Mouse (Mus musculus) ovary, postnatal 36 days (tissue): ENCODE results near the gene Ltbp1.
A peak's percentile ranks its signal among the peaks of the same experiment; 100 is the strongest.
"Not testable (repeated sequence)": the region's sequence is repeated elsewhere in the genome, so short reads cannot be mapped to it uniquely, and the experiment has no call there.

Experiments used
- DNase-seq: peaks from one replicate; pipeline ENCODE4 v3.0.0; 2022; ENCODE audit warnings: low spot score, mixed read lengths

The Ltbp1 gene

DNA sequence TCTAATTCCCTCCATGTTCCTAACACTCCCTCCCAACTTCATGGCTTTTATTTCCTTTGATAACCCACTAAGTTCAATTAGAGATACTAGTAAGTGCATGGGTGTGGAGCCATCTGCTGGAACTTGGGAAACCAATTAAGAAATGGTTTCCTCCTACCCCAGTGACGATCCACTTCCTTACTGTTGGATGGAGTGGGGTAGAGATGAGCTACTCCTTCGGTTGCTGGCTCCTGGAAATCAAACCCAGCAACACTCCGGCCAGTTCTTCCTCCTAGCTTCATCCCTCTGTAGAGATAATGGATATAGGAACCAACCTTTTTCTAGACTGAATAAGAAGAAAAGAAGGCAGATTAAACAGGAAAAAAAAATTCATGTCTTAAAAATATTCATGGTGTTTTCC lies 113.5 kb downstream of the Ltbp1 start:
- DNase-seq, result no peak

DNA sequence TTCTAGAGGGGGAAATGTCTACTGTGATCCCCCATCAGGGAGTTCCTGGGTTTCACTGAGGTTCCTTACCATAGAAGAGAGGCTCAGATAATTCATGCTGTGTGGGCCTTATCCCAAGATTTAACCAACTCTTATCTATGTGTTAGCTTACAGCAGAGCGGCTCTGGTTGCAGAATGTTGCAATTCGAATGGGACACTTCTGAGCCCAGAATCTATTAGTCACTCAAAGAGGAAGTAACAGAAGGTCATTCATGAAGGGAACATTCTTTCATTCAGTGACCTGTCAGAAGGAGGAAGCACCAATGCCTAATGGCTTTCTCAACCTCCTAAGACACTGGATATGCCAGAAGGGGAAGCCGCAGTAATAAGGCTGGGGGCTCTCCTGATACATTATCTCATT lies 114.1 kb downstream of the Ltbp1 start:
- no peak for DNase-seq

DNA sequence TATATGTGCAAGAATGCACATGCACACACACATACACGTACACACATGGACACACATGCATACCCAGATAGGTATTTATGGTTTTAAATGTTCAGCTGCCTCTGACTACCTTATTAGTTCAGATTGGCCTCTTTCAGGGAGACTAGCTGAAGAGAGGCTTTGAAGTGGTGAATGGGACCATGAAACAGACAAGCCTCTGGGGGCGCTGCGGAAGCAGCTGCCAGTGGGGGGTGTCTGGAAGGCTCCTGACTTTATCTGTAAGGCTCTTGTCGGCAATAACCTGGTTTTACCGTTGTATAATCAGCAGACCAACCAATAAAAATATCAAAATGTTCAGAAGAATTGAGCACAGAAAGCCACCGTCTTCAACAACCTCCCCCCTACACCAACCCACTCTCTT lies 114.7 kb downstream of the Ltbp1 start:
- no peak for DNase-seq

DNA sequence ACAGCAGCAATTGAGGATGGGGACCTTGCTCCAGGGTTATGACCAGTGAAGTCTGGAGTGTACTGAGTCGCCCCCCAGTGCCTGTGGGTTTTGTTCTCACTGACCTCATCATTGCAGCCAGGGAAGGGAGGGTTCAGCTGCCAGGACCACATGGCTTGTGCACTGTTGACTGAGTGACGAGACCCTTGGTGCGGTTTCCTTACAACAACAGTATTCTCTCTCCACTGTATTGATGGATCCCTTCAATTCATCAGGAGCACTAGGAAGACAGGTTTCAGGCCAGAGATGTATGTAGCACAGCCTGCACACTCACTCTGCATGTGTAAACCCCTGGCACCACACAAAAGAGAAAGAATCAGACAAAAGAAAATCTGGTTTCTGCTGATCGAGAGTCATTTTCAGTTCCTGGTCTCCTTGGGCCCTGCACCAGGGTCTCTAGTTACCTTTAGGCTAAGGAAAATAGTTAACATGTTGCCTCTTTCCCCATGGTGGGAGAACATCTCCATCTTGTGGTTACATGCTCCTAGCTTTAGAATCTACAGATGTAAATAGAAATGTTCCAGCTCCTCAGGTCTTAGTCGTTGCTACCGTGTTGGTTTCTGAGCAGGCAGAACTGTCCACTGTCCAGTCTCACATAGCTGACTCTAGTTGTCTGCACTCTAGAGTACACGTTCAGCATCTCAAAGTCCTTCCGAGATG lies 117.4 kb downstream of the Ltbp1 start:
- no peak for DNase-seq

DNA sequence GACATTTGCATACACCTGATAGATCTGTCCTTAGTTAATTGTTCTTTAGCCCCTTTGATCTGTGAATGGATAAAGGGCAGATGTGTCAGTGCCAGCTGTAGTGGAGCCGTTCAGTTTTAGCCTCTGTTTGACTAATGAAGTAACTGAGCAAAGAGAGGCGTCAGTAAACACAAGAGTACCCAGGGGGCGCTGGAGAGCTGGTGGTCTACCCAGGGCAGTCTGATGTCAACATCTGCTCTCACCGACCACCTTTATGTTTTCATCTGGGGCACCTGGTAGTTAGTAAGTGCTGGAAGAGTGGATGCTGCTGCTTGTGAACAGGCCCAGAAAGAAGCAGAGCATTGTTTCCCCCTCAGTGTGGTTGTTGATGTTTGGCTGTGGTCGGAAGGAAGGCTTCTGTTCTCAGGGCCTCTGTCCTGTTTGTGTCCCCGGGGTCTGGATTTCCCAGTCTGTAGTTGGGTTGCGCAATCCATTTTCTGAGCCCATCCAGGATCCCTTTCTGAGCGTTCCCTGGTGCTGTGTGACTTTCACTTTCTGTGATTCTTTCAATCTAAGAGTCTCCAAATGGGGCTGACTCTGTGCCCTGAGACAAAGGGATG lies 123.1 kb downstream of the Ltbp1 start:
- DNase-seq, result peak; percentile 42

DNA sequence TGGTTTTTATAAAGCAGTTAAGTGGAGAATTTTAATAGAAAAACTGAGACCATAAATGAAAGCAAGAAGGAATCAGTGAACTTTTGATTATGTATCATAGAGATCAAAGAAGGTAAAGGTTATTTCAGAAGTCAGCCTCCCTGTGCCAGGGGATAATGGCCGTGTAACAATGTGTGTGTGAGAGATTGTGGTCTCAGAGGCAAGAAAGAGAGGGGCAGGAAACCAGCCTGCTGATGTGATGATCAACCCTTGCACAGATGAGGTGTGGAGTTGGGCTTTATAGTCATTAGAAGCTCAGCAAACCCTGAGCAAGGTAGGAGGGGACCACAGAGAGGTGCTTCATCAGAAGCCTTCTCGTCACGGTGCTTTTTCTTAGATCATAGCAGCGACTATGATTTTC lies 128.6 kb downstream of the Ltbp1 start:
- no peak for DNase-seq

DNA sequence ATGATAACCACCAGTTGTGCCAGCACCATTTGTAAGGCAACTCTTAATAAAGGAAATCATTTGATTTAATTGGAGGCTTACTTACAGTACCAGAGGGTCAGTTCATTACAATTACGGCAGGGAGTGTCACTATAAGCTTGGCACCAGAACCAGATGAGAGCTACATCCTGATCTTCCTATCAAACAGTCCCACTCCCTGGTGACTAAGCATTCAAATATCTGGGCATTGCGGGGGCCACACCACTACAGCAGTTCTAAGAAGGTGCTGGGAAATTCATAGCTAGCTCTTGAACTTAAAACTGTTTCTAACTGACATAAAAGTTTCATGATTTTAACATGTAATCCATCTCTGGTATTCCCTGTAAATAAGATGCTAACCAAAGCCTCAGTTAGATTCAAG lies 134.4 kb downstream of the Ltbp1 start:
- no peak for DNase-seq

DNA sequence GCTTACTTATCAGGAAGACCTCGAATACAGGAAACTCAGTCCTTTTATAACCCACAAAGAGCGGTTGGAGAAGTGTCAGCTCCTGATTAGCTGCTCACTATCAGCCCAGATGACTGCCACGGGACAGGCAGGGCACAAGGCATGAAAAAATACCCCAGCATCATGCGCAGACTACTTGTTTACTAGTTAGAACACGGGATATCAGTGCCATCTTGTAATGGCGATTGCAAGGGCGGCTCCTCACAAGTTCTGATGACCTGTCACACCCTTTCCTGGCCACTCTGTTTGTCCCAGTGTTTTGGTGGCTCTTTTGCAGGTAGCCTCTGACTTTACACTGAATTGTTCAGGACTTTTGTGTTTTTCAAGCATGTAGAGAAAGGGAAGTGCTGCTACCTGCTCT lies 137.5 kb downstream of the Ltbp1 start:
- not testable (repeated sequence) for DNase-seq

DNA sequence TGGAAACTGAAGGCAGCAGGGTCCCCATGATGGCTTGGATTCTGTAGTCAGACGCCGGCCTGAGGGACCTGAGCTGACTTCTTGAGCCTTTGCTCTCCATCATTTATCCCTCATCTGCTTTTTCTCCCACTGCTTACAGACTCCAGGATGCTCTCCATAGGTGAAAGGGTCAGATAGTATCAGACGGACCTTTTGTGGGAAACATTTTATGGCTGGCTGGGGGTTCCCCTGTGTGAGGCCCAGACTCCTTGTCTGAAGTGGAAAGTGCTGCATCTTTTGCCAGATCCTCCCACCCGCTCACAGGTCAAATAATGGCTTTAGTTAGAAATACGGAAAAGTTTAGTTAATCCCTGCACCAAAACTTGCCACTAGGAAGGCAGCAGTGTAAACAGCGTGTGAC lies 138.6 kb downstream of the Ltbp1 start:
- no peak for DNase-seq

DNA sequence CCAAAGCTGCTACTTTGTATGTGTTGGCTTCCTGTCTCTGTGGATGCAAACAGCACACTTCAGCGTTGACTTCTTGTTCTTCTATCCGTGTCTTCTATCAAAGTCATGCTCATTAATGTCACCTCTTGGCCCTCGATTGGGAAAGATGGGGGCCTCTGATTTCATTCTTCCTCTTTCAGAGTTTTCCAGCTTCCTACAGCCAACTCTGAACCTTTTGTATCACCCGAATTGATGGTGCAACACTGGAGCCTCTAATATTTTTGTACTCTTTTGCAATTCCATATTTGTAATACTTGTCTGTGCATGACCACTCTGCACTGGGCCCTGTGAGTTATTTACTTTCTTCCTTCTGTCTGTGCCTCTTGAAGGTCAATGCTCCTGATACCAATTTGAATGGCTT lies 141.8 kb downstream of the Ltbp1 start:
- no peak for DNase-seq

DNA sequence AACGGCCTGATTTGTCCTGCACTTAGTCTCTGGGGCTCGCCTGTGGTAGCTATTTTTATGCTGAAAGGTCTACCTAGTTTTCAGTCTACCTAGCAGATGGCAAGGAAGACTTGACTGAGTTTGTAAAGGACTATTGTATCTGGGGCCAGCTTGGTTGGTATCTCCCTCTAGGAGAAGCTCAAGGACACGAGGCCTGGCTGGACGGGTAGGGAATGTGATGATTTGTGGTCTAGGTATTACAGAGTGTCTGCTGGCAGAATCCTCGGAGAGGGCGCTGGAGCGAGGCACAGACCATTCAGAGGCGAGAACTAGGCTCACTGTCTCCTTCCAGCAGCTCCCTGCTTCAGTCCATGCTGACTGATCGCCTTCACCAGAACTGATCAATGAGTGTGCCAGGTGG lies 146.4 kb downstream of the Ltbp1 start:
- peak; percentile 25 for DNase-seq

DNA sequence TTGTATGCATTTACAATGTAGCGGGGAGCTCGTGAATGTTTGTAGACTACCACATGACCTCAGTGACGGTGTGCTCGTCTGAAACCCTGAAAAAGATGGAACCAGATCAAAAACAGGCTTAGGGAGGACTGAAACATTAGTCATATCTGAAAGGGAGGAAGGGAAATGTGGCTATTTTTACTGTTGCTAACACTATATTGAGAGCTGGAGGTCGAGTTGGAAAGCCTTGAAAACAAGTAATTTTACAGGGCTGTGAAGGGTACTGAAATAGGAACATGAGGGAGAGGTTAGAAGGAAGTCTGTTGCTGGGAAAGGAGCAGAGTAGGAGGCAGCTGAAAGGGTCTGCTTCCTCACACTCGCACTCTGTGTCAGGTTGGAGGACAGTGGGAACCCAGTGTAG lies 147.7 kb downstream of the Ltbp1 start:
- no peak for DNase-seq

DNA sequence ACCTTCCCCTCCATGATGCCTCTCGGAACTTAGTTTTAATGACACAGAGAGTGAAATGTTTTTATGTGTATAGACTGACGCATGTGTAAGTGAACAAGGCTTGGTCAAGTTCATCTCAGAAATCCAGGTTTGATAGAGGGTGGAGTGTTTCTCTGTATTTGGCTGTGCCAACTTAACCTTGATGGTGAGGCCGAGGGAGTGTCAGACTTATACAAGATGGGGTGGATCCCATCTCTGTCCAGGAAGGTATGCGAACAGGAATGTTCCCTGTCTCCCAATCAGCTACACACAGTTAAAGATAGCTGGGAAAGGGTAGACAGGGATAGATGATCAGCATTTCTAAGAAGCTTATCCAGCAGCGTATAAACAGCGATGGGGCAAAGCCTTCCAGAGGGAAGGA lies 153.0 kb downstream of the Ltbp1 start:
- no peak for DNase-seq

DNA sequence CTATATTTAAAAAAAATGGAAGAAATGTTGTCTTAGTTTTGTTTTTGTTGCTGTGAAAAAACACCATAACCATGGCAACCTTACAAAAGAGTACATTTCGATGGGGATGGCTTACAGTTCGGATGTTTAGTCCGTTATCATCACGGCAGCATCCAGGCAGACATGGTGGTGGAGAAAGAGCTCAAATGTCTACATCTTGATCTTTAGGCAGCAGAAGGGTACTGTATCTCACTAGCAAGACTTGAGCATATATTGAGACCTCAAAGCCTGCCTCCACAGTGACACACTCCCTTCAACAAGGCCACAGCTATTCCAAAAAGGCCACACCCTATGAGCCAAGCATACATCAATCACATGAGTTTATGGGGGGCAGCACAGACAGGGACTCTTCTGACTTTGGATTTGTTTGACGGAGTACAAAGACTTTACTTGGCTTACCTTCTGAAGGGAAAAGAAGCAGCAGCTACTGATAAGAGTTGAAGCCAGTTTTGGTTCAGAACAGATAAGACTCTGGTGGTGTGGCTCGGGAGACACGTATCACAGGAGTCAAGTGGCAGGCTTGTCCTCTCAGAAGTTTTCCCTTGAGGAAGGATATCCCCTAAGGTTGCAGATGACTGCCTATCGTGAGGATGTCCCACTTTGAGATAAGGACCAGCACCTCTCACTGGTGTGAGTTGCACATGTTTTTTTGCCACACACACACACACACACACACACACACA lies 153.9 kb downstream of the Ltbp1 start:
- no peak for DNase-seq

DNA sequence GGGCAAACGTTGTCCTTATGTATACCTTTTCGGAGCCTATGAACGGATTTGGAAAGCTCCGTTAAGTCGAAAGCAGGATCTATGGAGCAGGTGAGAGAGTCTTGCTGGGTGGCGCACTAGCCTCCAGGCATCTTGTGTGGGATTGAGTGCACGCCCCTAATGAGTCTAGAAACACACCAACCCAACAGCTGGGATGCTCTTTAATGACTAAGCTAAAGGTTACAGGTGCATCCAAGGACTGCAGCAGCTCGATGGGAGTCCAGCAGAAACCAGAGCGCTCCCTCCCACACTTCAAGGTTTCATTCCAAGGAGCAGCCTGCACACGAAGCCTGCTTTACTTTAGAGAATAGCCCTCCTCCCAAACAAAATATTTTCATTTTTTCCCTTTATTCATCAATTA lies 155.7 kb downstream of the Ltbp1 start:
- no peak for DNase-seq

DNA sequence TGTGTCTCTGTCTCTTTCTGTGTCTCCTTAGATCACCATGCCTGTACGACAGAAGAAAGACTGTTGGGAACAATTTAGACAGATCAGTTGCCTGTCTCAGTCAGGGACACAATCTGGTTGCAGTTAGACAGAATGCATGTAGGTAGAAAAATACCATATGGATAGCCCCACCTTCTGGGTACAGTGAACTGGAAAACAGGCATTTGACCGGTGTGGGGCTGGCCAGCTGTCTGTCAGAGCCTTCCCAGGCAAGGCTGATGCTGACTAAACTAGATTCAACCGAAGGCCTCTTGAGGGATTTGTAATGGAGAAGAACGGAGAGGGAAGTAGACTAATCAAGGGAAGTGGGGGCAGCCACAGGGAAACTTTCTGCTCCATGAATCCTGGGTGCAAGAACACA lies 156.6 kb downstream of the Ltbp1 start:
- no peak for DNase-seq

DNA sequence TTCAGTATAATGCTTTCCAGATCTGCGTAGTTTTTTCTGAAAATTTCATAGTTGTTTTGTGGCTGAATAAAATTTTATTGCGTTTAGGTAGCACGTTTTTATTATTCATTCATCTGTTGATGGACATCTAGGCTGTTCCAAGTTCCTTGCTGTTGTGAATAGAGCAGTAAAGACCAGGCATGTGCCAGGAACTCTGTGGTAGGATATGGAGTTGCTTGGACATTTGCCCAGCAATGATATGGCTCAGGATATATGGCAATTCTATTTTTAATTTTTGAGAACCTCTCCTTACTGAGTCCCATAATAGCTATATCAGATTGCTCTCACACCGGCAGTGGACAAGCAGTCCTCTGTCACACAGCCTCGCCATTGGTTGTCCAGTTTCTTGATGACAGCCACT lies 159.2 kb downstream of the Ltbp1 start:
- DNase-seq, result no peak

DNA sequence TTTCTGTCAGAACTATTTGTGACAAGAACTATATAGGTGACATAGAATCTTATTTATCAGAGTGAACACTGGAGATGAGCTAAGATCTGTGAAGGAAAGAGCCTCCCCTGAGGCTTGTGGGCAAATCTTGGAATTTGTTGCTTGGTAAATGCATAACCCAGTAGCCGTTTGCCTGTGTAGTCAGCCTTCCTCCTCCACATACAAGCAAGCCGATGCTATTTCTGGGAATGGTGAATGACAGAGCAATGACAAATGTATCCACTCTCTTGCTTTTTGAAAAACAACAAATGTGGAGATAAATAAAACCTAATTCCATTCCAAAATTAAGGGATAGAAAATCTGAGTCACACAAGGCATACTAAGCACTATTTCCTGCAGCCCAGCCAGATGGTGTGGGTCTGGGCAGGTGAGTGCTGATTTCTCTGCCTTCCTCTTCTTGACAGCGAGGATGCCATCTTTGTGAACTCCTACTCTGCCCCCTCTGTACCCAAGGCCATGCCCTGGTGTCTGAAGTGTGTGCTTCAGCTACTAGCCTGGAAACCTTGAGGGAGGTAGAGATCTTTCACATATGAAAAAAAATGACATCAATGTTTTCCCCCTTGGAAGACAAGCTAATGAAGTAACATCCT lies 163.3 kb downstream of the Ltbp1 start:
- no peak for DNase-seq

DNA sequence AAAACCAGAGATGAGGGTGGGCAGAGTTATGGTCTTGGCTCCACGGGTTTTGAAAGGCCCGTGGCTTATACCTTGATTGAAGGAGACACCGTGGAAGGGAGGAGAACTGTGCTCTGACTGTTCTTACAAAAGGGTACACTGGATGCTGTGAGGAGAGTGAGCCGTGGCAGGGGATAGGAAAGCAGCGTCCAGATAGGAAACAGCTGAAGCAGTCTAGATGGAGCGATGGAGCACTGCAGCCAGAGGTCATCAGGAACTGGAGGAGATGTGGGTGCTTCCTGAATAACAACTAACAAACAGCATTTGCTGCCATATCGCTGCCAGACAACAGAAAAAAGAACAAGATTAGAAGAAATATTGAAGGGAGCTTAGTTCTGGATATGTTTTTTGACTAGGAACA lies 166.3 kb downstream of the Ltbp1 start:
- no peak for DNase-seq

DNA sequence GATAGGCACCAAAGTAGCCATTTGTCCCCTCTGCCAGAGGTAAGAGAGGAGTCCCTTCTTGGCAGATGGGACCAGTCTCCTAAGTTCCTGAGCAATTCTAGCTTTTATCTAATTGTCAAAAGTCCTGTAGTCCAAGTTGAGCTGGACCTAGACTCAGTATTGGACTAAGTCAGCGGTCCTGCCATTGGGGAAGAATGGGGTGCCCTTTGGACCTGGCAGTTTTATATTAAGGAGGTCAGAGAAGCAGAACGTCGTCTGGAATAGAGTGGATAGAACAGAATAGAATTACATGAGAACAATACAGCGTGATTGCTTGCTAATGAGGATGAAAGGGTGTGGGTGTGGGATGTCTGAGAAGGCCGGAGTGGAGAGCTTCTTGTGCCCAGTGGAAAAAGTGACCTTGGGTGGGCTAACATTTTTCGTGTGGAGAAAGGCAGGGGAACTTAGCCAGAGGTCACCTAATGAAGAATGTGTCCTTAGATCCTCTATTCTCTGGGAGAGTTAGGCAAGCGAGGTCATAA lies 167.4 kb downstream of the Ltbp1 start:
- no peak for DNase-seq

DNA sequence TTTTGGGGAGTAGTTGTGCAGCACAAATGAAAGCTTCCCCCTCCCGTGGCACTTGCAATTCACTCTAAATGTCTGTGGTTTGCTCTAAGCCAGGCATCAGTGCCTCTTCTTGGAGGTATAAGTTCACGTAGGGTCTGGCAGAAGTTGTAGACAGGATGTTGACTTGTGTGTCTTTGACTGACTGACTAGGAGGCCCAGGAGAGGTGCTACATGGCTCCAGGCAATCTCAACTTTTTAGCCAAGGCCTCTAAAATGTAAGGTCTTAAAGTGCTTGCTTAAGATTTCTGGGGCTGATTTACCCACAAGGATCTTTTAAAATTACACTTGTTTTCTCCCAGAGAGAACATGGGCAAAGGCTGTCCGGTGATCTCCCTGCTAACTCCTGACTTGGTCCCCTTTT lies 169.1 kb downstream of the Ltbp1 start:
- DNase-seq, result no peak

DNA sequence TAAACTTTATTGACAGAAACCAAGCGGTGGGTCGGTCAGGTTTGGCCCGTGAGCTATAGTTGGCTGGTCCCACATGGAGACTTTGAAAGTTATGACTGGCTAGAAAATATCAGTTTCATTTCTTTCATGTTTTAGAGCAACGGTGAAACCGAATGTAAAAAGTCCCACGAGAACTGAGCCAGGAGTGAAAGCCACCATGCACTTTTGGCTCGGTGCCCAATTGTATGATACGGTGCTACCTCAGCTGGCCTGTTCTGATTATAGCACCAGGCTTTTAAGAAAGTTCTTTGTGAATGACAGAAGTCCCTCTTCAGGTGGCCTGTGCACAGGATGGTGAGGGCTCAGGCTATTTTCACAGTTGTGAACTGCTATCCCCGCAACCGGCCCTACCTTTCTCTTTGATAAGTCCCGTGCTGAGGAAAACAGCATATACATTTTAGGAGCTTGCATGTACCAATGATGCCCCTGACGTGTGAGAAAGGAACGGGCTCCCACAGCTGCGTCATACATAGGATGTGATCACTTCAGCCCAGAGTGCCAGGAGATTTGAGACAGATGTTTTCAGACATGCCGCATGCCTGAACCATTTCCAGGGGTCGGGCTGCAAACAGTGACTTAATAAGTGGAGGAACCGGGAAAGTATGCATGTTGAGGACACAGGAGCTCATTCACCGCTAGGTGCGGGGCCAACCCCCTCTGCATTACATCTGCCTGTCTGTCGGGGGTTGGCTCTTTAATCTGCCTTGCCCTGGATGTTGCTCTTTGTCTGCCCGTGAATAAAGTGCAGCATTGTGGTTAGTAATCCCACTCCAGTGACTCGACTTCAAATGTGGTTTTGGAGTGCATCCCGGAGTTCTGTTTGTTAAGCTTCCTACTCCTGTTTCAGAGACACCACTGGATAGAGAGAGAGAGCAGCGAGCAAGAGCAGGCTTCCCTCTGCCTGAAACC lies 172.8 kb downstream of the Ltbp1 start:
- DNase-seq, result peak; percentile 8
